ENCODE assay signal across 19 mouse cellular contexts in genomic region chr2:21299681-21300080, GRCm38 (mm10).
DNase-seq lines count a peak whose midpoint lies in the region; ATAC-seq and TF ChIP-seq lines count a peak whose summit lies in the region.
"Had no signal": no experiment of that assay in that cellular context is flagged by ENCODE, and none has a peak within 500 bp of the region (broad histone marks: within the 10 kb centered on the region; RNA-seq: fewer than 3 reads in every experiment).

No protein-coding gene starts in this region.

- no peaks in the 10 kb centered on the region for H3K9me3 ChIP-seq in kidney, postnatal 0 days (replicated peaks; ENCODE audit: low read length)
- H3K9me3 ChIP-seq in stomach, postnatal 0 days (ENCODE audit: control insufficient read depth, low read length): no peaks in the 10 kb centered on the region
- H3K9me3 ChIP-seq: embryonic facial prominence, embryonic 15.5 days; forebrain, embryonic 13.5 days; midbrain, embryonic 13.5 days; stomach, embryonic 15.5 days had no signal

- DNase-seq in kidney, postnatal 0 days (ENCODE audit: low spot score): peak; percentile 2
- DNase-seq in kidney, adult 8-10 months: no peak
- peak; percentile 74 for DNase-seq in 416B (ENCODE audit: low read depth)
- DNase-seq in Muller cell, postnatal 12 days (ENCODE audit: inconsistent ontology term): peak; percentile 92
- no peak for DNase-seq in liver
- no peak for DNase-seq in layer of hippocampus, adult 8-10 months (ENCODE audit: low spot score in 2 of 2)
- DNase-seq in stomach, postnatal 0 days (ENCODE audit: low spot score): no peak
- DNase-seq: heart, adult 18-20 months; thymus, postnatal 36 days had no signal

- WGBS in kidney, postnatal 0 days: 90% methylated on average over 5 of the region's 5 CpGs
- WGBS in stomach, postnatal 0 days: 86% methylated on average over 5 of the region's 5 CpGs

- no peak overlapping the region for H3K27ac ChIP-seq in kidney, postnatal 0 days
- H3K27ac ChIP-seq in embryonic fibroblast, embryonic 13.5 days (ENCODE audit: insufficient read depth, low read length): peak overlapping the region; percentile 34; the same call in 1 of the 2 replicates
- H3K27ac ChIP-seq in stomach, postnatal 0 days (replicated peaks): no peak overlapping the region
- H3K27ac ChIP-seq: embryonic facial prominence, embryonic 15.5 days; forebrain, embryonic 13.5 days; hindbrain, embryonic 14.5 days; left cerebral cortex, adult 2 months; macrophage; midbrain, embryonic 13.5 days; stomach, embryonic 15.5 days had no signal

- H3K4me3 ChIP-seq in kidney, postnatal 0 days (replicated peaks; ENCODE audit: low read depth, low read length): no peak overlapping the region
- H3K4me3 ChIP-seq in embryonic fibroblast, embryonic 13.5 days (ENCODE audit: insufficient read depth, low read length): no peak overlapping the region
- H3K4me3 ChIP-seq in stomach, postnatal 0 days (ENCODE audit: low read depth, low read length): no peak overlapping the region
- H3K4me3 ChIP-seq: embryonic facial prominence, embryonic 15.5 days; forebrain, embryonic 13.5 days; left cerebral cortex, adult 2 months; midbrain, embryonic 13.5 days; myocyte; stomach, embryonic 15.5 days had no signal

- no peaks in the 10 kb centered on the region for H3K4me1 ChIP-seq in kidney, postnatal 0 days (replicated peaks; ENCODE audit: insufficient read depth, low read length)
- H3K4me1 ChIP-seq in embryonic fibroblast, embryonic 13.5 days (ENCODE audit: control insufficient read depth, insufficient read depth, low read length): no peaks in the 10 kb centered on the region
- no peaks in the 10 kb centered on the region for H3K4me1 ChIP-seq in stomach, postnatal 0 days (replicated peaks; ENCODE audit: control insufficient read depth, insufficient read depth)
- H3K4me1 ChIP-seq: embryonic facial prominence, embryonic 15.5 days; forebrain, embryonic 13.5 days; midbrain, embryonic 13.5 days; stomach, embryonic 15.5 days had no signal

- no peak for ATAC-seq in kidney, postnatal 0 days (replicated peaks; ENCODE audit: low FRiP score, low read depth)
- ATAC-seq in stomach, postnatal 0 days (ENCODE audit: low FRiP score, low TSS enrichment): no peak
- ATAC-seq: forebrain, embryonic 13.5 days; intestine, embryonic 16.5 days; midbrain, embryonic 13.5 days had no signal

- TF ChIP-seq CTCF in kidney, postnatal 0 days (IDR thresholded peaks at IDR 0.05; ENCODE audit: low read depth): no peak
- no peak for TF ChIP-seq CTCF in embryonic fibroblast, embryonic 13.5 days (IDR thresholded peaks at IDR 0.05; ENCODE audit: borderline replicate concordance, insufficient read depth, low read length)
- no peak for TF ChIP-seq CTCF in stomach, postnatal 0 days (IDR thresholded peaks at IDR 0.05; ENCODE audit: low read depth)

- TF ChIP-seq POLR2A in embryonic fibroblast, embryonic 13.5 days (IDR thresholded peaks at IDR 0.05; ENCODE audit: low read depth, low read length): no peak

- H3K9ac ChIP-seq in kidney, postnatal 0 days (ENCODE audit: low read depth, low read length): no peak overlapping the region
- no peak overlapping the region for H3K9ac ChIP-seq in stomach, postnatal 0 days (ENCODE audit: low read length)
- H3K9ac ChIP-seq: embryonic facial prominence, embryonic 15.5 days; forebrain, embryonic 13.5 days; hindbrain, embryonic 14.5 days; midbrain, embryonic 13.5 days; stomach, embryonic 15.5 days had no signal

- H3K36me3 ChIP-seq in kidney, postnatal 0 days (ENCODE audit: insufficient read depth, low read length): no peaks in the 10 kb centered on the region
- H3K36me3 ChIP-seq in stomach, postnatal 0 days (ENCODE audit: control insufficient read depth, insufficient read depth, low read length): no peaks in the 10 kb centered on the region
- H3K36me3 ChIP-seq: embryonic facial prominence, embryonic 15.5 days; midbrain, embryonic 13.5 days; stomach, embryonic 15.5 days had no signal

- no peak overlapping the region for H3K4me2 ChIP-seq in kidney, postnatal 0 days (ENCODE audit: low read length)
- no peak overlapping the region for H3K4me2 ChIP-seq in stomach, postnatal 0 days (replicated peaks; ENCODE audit: low read depth)
- H3K4me2 ChIP-seq: embryonic facial prominence, embryonic 15.5 days; forebrain, embryonic 13.5 days; hindbrain, embryonic 14.5 days; midbrain, embryonic 13.5 days; stomach, embryonic 15.5 days had no signal

- no peaks in the 10 kb centered on the region for H3K27me3 ChIP-seq in kidney, postnatal 0 days (ENCODE audit: insufficient read depth, low read length)
- no peaks in the 10 kb centered on the region for H3K27me3 ChIP-seq in stomach, postnatal 0 days (ENCODE audit: control insufficient read depth, insufficient read depth, low read length)
- H3K27me3 ChIP-seq: embryonic facial prominence, embryonic 15.5 days; forebrain, embryonic 13.5 days; midbrain, embryonic 13.5 days; stomach, embryonic 15.5 days had no signal

- no peak for TF ChIP-seq EP300 in stomach, postnatal 0 days (optimal IDR thresholded peaks at IDR 0.05)

Comparison
In these comparisons a context has a peak if more than half of its experiments do, and no peak if none do; other contexts are left out.
1. DNase-seq: peak in kidney, postnatal 0 days (single experiment), 416B (single experiment) and Muller cell, postnatal 12 days (single experiment); none in kidney, adult 8-10 months (0 of 2), liver (single experiment), layer of hippocampus, adult 8-10 months (0 of 2) and stomach, postnatal 0 days (single experiment).